Mouse (Mus musculus) kidney, adult 2 months (tissue): ENCODE results near the gene 2310039H08Rik. TPM values are rescaled to one million over a fixed set of nuclear protein-coding genes. Genes with fewer than 3 reads are reported as not detected.

ENCODE experiments used
- DNase-seq: peaks from one replicate; pipeline ENCODE4 v3.0.0; 2021
- H3K27ac ChIP-seq: fragments of 200-500 bp; 2 replicates; pipeline ENCODE4 v1.5.1; 2012; ENCODE audit warnings: low read depth, low read length, control low read depth, inconsistent platforms; ENCODE audit not compliant: insufficient read depth
- H3K27me3 ChIP-seq: fragments of 200-500 bp; replicated peaks from 2 replicates; pipeline ENCODE4 v1.6.1; 2012; ENCODE audit warnings: mild to moderate bottlenecking, moderate library complexity, low read length, inconsistent platforms; ENCODE audit not compliant: control insufficient read depth, insufficient read depth
- H3K36me3 ChIP-seq: fragments of 200-500 bp; 2 replicates; pipeline ENCODE4 v1.6.1; 2012; ENCODE audit warnings: mild to moderate bottlenecking, moderate library complexity, low read length, inconsistent platforms; ENCODE audit not compliant: control insufficient read depth, insufficient read depth
- H3K4me1 ChIP-seq: fragments of 200-500 bp; 2 replicates; pipeline ENCODE4 v1.6.1; 2011; ENCODE audit warnings: low read length; ENCODE audit not compliant: control insufficient read depth, insufficient read depth
- H3K4me3 ChIP-seq: fragments of 200-500 bp; 2 replicates; pipeline ENCODE4 v1.5.1; 2011; ENCODE audit warnings: mild to moderate bottlenecking, low read depth, low read length, control low read depth; ENCODE audit not compliant: insufficient read depth
- CTCF ChIP-seq: fragments of 200-500 bp; conservative IDR thresholded peaks from 2 replicates; pipeline ENCODE4 v1.5.1; 2011; ENCODE audit warnings: low read depth, mild to moderate bottlenecking, control low read depth, low read length, moderate library complexity, mixed read lengths; ENCODE audit not compliant: insufficient read depth, insufficient read length
- POLR2A ChIP-seq: fragments of 200-500 bp; IDR thresholded peaks from one replicate; pipeline ENCODE4 v1.6.1; 2011; ENCODE audit warnings: low read depth, low read length, control low read depth
- WGBS: fragments of 180-500 bp; shearing (Covaris S2); methylation state at CpG from one replicate; pipeline ENCODE4 v1.1.7; 2018; 5-methylcytosine and 5-hydroxymethylcytosine counted together
- polyA plus RNA-seq: library from polyadenylated mRNA; depleted of rRNA; stranded (reverse); fragments of >200 nt; gene quantifications from 2 replicates; pipeline ENCODE4 v1.2.3, GENCODE M21; 2012; rRNA removed

2310039H08Rik gene
- polyA plus RNA-seq: 131 and 174 TPM in 2 replicates

DNA sequence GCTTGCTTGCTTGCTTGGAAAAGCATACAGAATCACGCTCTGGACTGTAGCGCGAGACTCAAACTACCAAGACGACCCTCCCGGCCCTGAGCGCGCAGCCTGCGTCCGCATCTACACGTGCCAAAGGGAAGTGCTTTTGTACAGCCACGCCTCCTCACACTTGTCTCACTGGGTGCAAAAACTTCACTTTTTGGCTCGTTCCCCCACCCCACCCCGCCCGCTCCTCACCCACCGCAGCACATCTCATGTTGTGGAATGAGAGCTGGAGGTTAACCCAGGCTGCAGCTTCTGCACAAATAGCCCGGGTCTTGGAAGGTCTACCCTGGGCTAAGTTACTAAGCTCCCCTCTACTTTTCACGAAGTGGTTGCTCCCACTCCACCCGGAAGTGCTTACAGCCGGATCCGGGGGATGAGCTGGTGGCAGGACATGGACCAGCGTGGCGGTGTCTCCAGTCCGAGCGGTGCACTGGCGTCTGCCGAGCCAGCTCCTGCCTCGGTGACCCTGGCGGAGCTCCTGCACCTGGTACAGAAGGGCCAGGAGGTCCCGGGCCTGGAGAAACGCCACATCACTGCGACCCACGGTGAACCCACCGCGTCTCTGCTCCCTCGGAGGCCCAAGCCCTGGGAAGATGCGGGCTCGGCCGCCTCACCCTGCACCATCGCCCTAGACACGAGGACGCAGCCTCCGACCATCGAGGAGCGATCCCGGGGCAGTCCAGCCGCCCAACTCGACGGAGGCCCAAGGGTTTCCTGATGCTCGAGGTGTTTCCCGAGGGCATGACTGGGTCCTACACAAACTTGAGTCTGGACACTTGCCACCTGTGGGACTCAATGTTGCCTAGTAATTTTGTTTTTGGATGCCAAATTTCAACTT, at the start of gene 2310039H08Rik:
Gene 2310039H08Rik (plus strand): TSS at position 232 of the 874 bp plus-strand sequence.
- H3K27ac ChIP-seq: peak within 1 kb of the TSS; percentile 75
- no peaks in the 10 kb centered on the region for H3K27me3 ChIP-seq
- peak; percentile 72 for TF ChIP-seq POLR2A
- TF ChIP-seq CTCF: no peak
- peak within 1 kb of the TSS; percentile 89 for H3K4me3 ChIP-seq
- H3K4me1 ChIP-seq: peaks cover 7% of the 10 kb centered on the region; the same call in 1 of the 2 replicates
- H3K36me3 ChIP-seq: peaks cover 1% of the 10 kb centered on the region; the same call in 1 of the 2 replicates
- under 1% methylated on average over 48 of the region's 50 CpGs for WGBS
- DNase-seq: peak; percentile 91

- DNase-seq: no peak
- WGBS: 80% methylated on average over 20 of the region's 20 CpGs
- Histone ChIP-seq H3K27me3 (no peaks in the 10 kb centered on the region), H3K4me3 (no peak overlapping the region), H3K36me3 (peaks cover 2% of the 10 kb centered on the region; the same call in 1 of the 2 replicates), H3K4me1 (peaks cover 7% of the 10 kb centered on the region; the same call in 1 of the 2 replicates), H3K27ac (no peak overlapping the region)
- no peak for TF ChIP-seq CTCF
Observed at GRCm38 (mm10) chr17:46724477-46725084, 47.9 kb upstream of the 2310039H08Rik start.

DNA sequence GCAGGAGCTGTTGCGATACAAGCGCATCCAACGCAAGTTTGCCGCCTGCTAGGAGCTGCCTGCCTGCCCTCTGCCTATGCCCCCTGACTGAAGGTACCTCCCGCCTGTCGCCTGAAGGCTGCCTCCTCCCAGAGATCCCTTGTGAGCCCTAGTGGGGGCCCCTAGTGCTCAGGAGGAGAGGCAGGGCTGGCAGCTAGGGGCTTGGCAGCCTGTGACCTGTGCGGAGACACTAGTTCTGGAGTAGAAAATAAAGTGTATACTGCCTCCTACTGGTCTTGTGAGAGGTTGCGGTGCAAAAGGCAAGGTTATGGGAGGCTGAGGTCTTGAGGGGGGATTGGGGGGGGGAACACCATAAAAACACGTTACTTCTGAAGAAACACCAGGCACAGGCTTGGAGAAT, 47.2 kb upstream of the 2310039H08Rik start:
- Histone ChIP-seq H3K27me3 (no peaks in the 10 kb centered on the region), H3K27ac (no peak overlapping the region), H3K4me1 (peaks cover 7% of the 10 kb centered on the region; the same call in 1 of the 2 replicates), H3K36me3 (peaks cover 2% of the 10 kb centered on the region; the same call in 1 of the 2 replicates), H3K4me3 (no peak overlapping the region)
- TF ChIP-seq CTCF (peak; percentile 55), POLR2A (no peak)
- no peak for DNase-seq
- 71% methylated on average over 9 of the region's 9 CpGs for WGBS

- Histone ChIP-seq H3K36me3 (peaks cover 2% of the 10 kb centered on the region; the same call in 1 of the 2 replicates), H3K4me3 (no peak overlapping the region), H3K27me3 (no peaks in the 10 kb centered on the region), H3K4me1 (peaks cover 7% of the 10 kb centered on the region; the same call in 1 of the 2 replicates), H3K27ac (no peak overlapping the region)
- TF ChIP-seq POLR2A (no peak), CTCF (no peak)
- 91% methylated on average over 26 of the region's 26 CpGs for WGBS
- no peak for DNase-seq
Observed at GRCm38 (mm10) chr17:46725731-46726645, 46.4 kb upstream of the 2310039H08Rik start.

- no peak for TF ChIP-seq CTCF
- no peak for TF ChIP-seq POLR2A
- no peaks in the 10 kb centered on the region for H3K27me3 ChIP-seq
- DNase-seq: peak; percentile 36
- H3K27ac ChIP-seq: no peak overlapping the region
- no peak overlapping the region for H3K4me3 ChIP-seq
- H3K4me1 ChIP-seq: peaks cover 7% of the 10 kb centered on the region; the same call in 1 of the 2 replicates
- WGBS: 82% methylated on average over 11 of the region's 11 CpGs
- peaks cover 2% of the 10 kb centered on the region; the same call in 1 of the 2 replicates for H3K36me3 ChIP-seq
Observed at GRCm38 (mm10) chr17:46727271-46727670, 45.2 kb upstream of the 2310039H08Rik start.

DNA sequence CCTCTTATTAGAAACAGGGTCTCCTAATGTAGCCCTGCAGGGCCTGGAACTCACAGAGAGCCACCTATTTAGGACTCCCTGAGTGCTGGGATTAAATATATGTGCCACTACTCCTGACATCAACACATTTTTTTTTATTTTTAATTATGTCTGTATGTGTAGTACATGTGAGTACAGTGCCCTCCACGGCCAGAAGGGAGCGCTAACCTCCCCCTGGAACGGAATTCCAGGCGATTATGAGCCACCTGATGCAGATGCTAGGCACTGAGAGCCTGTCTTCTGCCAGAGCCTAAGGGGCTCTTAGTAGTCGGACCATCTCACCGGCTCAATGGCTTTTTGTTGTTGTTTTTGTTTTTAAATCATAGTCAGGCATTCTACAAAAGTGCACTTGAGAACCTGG, 44.4 kb upstream of the 2310039H08Rik start:
- H3K36me3 ChIP-seq: peaks cover 2% of the 10 kb centered on the region; the same call in 1 of the 2 replicates
- peaks cover 7% of the 10 kb centered on the region; the same call in 1 of the 2 replicates for H3K4me1 ChIP-seq
- H3K4me3 ChIP-seq: no peak overlapping the region
- H3K27me3 ChIP-seq: no peaks in the 10 kb centered on the region
- TF ChIP-seq CTCF (peak; percentile 51), POLR2A (no peak)
- DNase-seq: peak; percentile 55
- H3K27ac ChIP-seq: no peak overlapping the region
- WGBS: 42% methylated on average over 6 of the region's 6 CpGs
